Mouse (Mus musculus): ENCODE measurements around the gene Pafah1b1. TPM values are rescaled to one million over a fixed set of nuclear protein-coding genes. Genes with fewer than 3 reads are reported as not detected.

Gene Pafah1b1
- polyA plus RNA-seq, 1 experiment from 2014 or later = 49.5 TPM

- no peak for DNase-seq (ENCODE audit: low spot score)
- Histone ChIP-seq H3K9me3 (no peaks in the 10 kb centered on the region), H3K4me1 (replicated peaks) (no peaks in the 10 kb centered on the region), H3K27ac (no peak overlapping the region), H3K36me3 (peaks cover 19% of the 10 kb centered on the region), H3K4me3 (no peak overlapping the region), H3K27me3 (ENCODE audit: insufficient read depth, poor library complexity, severe bottlenecking) (no peaks in the 10 kb centered on the region)
- WGBS = 96% methylated on average over 2 of the region's 2 CpGs
These were observed 20.4 kb downstream of the Pafah1b1 start for GRCm38 (mm10) chr11:74704068-74704467.

GRCm38 (mm10) chr11:74699505-74699904 is 25.0 kb downstream of the Pafah1b1 start:
- Histone ChIP-seq H3K4me3 (no peak overlapping the region), H3K36me3 (peaks cover 51% of the 10 kb centered on the region), H3K27me3 (ENCODE audit: insufficient read depth, poor library complexity, severe bottlenecking) (no peaks in the 10 kb centered on the region), H3K27ac (no peak overlapping the region), H3K4me1 (replicated peaks) (no peaks in the 10 kb centered on the region), H3K9me3 (no peaks in the 10 kb centered on the region)
- DNase-seq (ENCODE audit: low spot score) = no peak
- 96% methylated on average over 2 of the region's 2 CpGs for WGBS

GRCm38 (mm10) chr11:74692151-74692550 is 32.3 kb downstream of the Pafah1b1 start:
- no peaks in the 10 kb centered on the region for H3K9me3 ChIP-seq
- no peak overlapping the region for H3K4me3 ChIP-seq
- no peaks in the 10 kb centered on the region for H3K27me3 ChIP-seq (ENCODE audit: insufficient read depth, poor library complexity, severe bottlenecking)
- WGBS = 87% methylated on average over 1 of the region's 1 CpGs
- DNase-seq (ENCODE audit: low spot score) = no peak
- H3K27ac ChIP-seq = no peak overlapping the region
- peaks cover 89% of the 10 kb centered on the region for H3K36me3 ChIP-seq
- no peaks in the 10 kb centered on the region for H3K4me1 ChIP-seq (replicated peaks)

GRCm38 (mm10) chr11:74675156-74675555 is 49.3 kb downstream of the Pafah1b1 start:
- Histone ChIP-seq H3K4me1 (replicated peaks) (no peaks in the 10 kb centered on the region), H3K27ac (no peak overlapping the region), H3K36me3 (peaks cover 77% of the 10 kb centered on the region), H3K4me3 (no peak overlapping the region), H3K27me3 (ENCODE audit: insufficient read depth, poor library complexity, severe bottlenecking) (no peaks in the 10 kb centered on the region), H3K9me3 (no peaks in the 10 kb centered on the region)
- no peak for DNase-seq (ENCODE audit: low spot score)
- 90% methylated on average over 4 of the region's 4 CpGs for WGBS

- H3K4me3 ChIP-seq = no peak overlapping the region
- no peak overlapping the region for H3K27ac ChIP-seq
- no peaks in the 10 kb centered on the region for H3K9me3 ChIP-seq
- 97% methylated on average over 8 of the region's 8 CpGs for WGBS
- peaks cover 77% of the 10 kb centered on the region for H3K36me3 ChIP-seq
- DNase-seq (ENCODE audit: low spot score) = no peak
- no peaks in the 10 kb centered on the region for H3K27me3 ChIP-seq (ENCODE audit: insufficient read depth, poor library complexity, severe bottlenecking)
- no peaks in the 10 kb centered on the region for H3K4me1 ChIP-seq (replicated peaks)
These were observed 49.8 kb downstream of the Pafah1b1 start for GRCm38 (mm10) chr11:74674713-74675112.

- DNase-seq (ENCODE audit: low spot score) = no peak
- peaks cover 77% of the 10 kb centered on the region for H3K36me3 ChIP-seq
- no peaks in the 10 kb centered on the region for H3K27me3 ChIP-seq (ENCODE audit: insufficient read depth, poor library complexity, severe bottlenecking)
- 97% methylated on average over 1 of the region's 1 CpGs for WGBS
- no peak overlapping the region for H3K27ac ChIP-seq
- no peaks in the 10 kb centered on the region for H3K4me1 ChIP-seq (replicated peaks)
- H3K9me3 ChIP-seq = no peaks in the 10 kb centered on the region
- no peak overlapping the region for H3K4me3 ChIP-seq
These were observed 50.9 kb downstream of the Pafah1b1 start for GRCm38 (mm10) chr11:74673561-74673960.

- Histone ChIP-seq H3K27me3 (ENCODE audit: insufficient read depth, poor library complexity, severe bottlenecking) (no peaks in the 10 kb centered on the region), H3K4me3 (no peak overlapping the region), H3K36me3 (peaks cover 77% of the 10 kb centered on the region), H3K27ac (no peak overlapping the region), H3K4me1 (replicated peaks) (no peaks in the 10 kb centered on the region), H3K9me3 (no peaks in the 10 kb centered on the region)
- 90% methylated on average over 6 of the region's 6 CpGs for WGBS
- DNase-seq (ENCODE audit: low spot score) = no peak
These were observed 51.5 kb downstream of the Pafah1b1 start for GRCm38 (mm10) chr11:74672901-74673513.

GRCm38 (mm10) chr11:74671839-74672238 is 52.6 kb downstream of the Pafah1b1 start:
- Histone ChIP-seq H3K4me3 (no peak overlapping the region), H3K27me3 (ENCODE audit: insufficient read depth, poor library complexity, severe bottlenecking) (no peaks in the 10 kb centered on the region), H3K9me3 (no peaks in the 10 kb centered on the region), H3K4me1 (replicated peaks) (no peaks in the 10 kb centered on the region), H3K36me3 (peaks cover 77% of the 10 kb centered on the region), H3K27ac (no peak overlapping the region)
- DNase-seq (ENCODE audit: low spot score) = no peak
- WGBS = 91% methylated on average over 5 of the region's 5 CpGs

- no peaks in the 10 kb centered on the region for H3K4me1 ChIP-seq (replicated peaks)
- WGBS = 92% methylated on average over 1 of the region's 1 CpGs
- H3K27me3 ChIP-seq (ENCODE audit: insufficient read depth, poor library complexity, severe bottlenecking) = no peaks in the 10 kb centered on the region
- H3K36me3 ChIP-seq = peaks cover 78% of the 10 kb centered on the region
- H3K9me3 ChIP-seq = no peaks in the 10 kb centered on the region
- DNase-seq (ENCODE audit: low spot score) = no peak
- H3K27ac ChIP-seq = no peak overlapping the region
- no peak overlapping the region for H3K4me3 ChIP-seq
These were observed 53.5 kb downstream of the Pafah1b1 start for GRCm38 (mm10) chr11:74671013-74671412.

GRCm38 (mm10) chr11:74670151-74670550 is 54.3 kb downstream of the Pafah1b1 start:
- Histone ChIP-seq H3K9me3 (no peaks in the 10 kb centered on the region), H3K4me1 (replicated peaks) (no peaks in the 10 kb centered on the region)

GRCm38 (mm10) chr11:74668971-74669370 is 55.5 kb downstream of the Pafah1b1 start:
- no peak for DNase-seq (ENCODE audit: low spot score)
- H3K4me3 ChIP-seq = no peak overlapping the region
- no peak overlapping the region for H3K27ac ChIP-seq
- H3K36me3 ChIP-seq = peaks cover 78% of the 10 kb centered on the region
- H3K4me1 ChIP-seq (replicated peaks) = no peaks in the 10 kb centered on the region
- H3K27me3 ChIP-seq (ENCODE audit: insufficient read depth, poor library complexity, severe bottlenecking) = no peaks in the 10 kb centered on the region
- no peaks in the 10 kb centered on the region for H3K9me3 ChIP-seq
- 86% methylated on average over 2 of the region's 2 CpGs for WGBS

More at GRCm38 (mm10) chr11:74670151-74670550, 54.3 kb downstream of the Pafah1b1 start:
- H3K36me3 ChIP-seq = peaks cover 78% of the 10 kb centered on the region
- no peak overlapping the region for H3K27ac ChIP-seq
- no peak overlapping the region for H3K4me3 ChIP-seq
- H3K27me3 ChIP-seq (ENCODE audit: insufficient read depth, poor library complexity, severe bottlenecking) = no peaks in the 10 kb centered on the region
- no peak for DNase-seq (ENCODE audit: low spot score)

- DNase-seq (ENCODE audit: low spot score) = no peak
- Histone ChIP-seq H3K27me3 (ENCODE audit: insufficient read depth, poor library complexity, severe bottlenecking) (no peaks in the 10 kb centered on the region), H3K9me3 (no peaks in the 10 kb centered on the region), H3K27ac (no peak overlapping the region), H3K4me1 (replicated peaks) (no peaks in the 10 kb centered on the region), H3K36me3 (peaks cover 78% of the 10 kb centered on the region), H3K4me3 (no peak overlapping the region)
- 88% methylated on average over 5 of the region's 5 CpGs for WGBS
These were observed 56.0 kb downstream of the Pafah1b1 start for GRCm38 (mm10) chr11:74668466-74668865.

GRCm38 (mm10) chr11:74667582-74668010 is 56.9 kb downstream of the Pafah1b1 start:
- Histone ChIP-seq H3K9me3 (no peaks in the 10 kb centered on the region), H3K36me3 (peaks cover 79% of the 10 kb centered on the region), H3K27ac (no peak overlapping the region), H3K4me1 (replicated peaks) (no peaks in the 10 kb centered on the region), H3K4me3 (no peak overlapping the region), H3K27me3 (ENCODE audit: insufficient read depth, poor library complexity, severe bottlenecking) (no peaks in the 10 kb centered on the region)
- WGBS = 95% methylated on average over 13 of the region's 13 CpGs
- DNase-seq (ENCODE audit: low spot score) = no peak
